Mouse (Mus musculus) macrophage (primary cell): Measurements from ENCODE around the gene Mt4. TPM values are rescaled to one million over a fixed set of nuclear protein-coding genes. Genes with fewer than 3 reads are reported as not detected.

Source experiments
- H3K27ac ChIP-seq: fragments of 350-480 bp; formaldehyde crosslinking; 2 replicates; pipeline ENCODE4 v1.9.0; 2021
- H3K36me3 ChIP-seq: fragments of 350-480 bp; formaldehyde crosslinking; 2 replicates; pipeline ENCODE4 v1.9.0; 2021; ENCODE audit errors: inconsistent target
- H3K4me3 ChIP-seq: fragments of 350-480 bp; formaldehyde crosslinking; 2 replicates; pipeline ENCODE4 v1.9.0; 2021; ENCODE audit errors: inconsistent target
- H3K79me2 ChIP-seq: fragments of 350-480 bp; formaldehyde crosslinking; 2 replicates; pipeline ENCODE4 v1.9.0; 2021; ENCODE audit errors: inconsistent target
- WGBS: methylation state at CpG from one replicate; pipeline ENCODE4 v1.1.7; 2026; ENCODE audit warnings: inconsistent platforms; ENCODE audit not compliant: missing documents; 5-methylcytosine and 5-hydroxymethylcytosine counted together
- polyA plus RNA-seq: library from polyadenylated mRNA; stranded (reverse); fragments of 250-400 nt; gene quantifications from 3 replicates; pipeline ENCODE4 v1.2.4, GENCODE M21; 2018; ENCODE audit warnings: inconsistent platforms

The Mt4 gene
- polyA plus RNA-seq, 1 experiment from 2014 or later, result not detected

DNA sequence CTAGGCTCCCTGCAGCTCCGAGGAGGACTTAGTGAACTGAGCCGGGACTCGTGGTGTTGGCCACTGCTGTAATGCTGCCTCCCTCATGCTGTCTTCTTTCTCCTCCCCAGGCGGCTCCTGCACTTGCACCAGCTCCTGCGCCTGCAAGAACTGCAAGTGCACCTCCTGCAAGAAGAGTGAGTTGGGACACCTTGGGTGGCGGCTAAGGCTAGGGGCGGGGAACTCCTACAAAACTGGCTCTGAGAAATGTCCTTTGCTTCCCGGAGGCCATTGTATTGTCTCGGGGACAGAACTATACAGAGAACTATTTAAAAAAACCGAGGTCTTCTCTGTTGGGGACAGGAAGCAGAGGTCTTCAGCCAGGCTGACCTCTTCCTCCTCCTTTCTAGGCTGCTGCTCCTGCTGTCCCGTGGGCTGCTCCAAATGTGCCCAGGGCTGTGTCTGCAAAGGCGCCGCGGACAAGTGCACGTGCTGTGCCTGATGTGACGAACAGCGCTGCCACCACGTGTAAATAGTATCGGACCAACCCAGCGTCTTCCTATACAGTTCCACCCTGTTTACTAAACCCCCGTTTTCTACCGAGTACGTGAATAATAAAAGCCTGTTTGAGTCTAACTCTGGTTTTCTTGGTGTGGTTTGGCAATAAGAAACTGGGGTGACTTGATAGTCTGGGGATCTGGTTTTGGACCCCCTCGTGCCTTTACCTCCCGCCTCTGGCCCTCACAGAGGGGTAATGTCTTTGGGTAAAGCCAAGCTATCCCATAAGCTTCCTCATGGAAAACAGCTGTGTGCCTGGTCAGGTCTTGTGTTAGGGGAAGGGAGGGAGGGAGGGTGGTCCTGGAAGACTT, 42.9 kb downstream of the Mt4 start:
- WGBS, result 5% methylated on average over 25 of the region's 25 CpGs
- Histone ChIP-seq H3K79me2 (peaks cover 13% of the 10 kb centered on the region), H3K36me3 (no peaks in the 10 kb centered on the region), H3K4me3 (peak overlapping the region; percentile 95), H3K27ac (peak overlapping the region; percentile 98)

GRCm38 (mm10) chr8:94180561-94180908, 43.5 kb downstream of the Mt4 start:
- Histone ChIP-seq H3K4me3 (peak overlapping the region; percentile 95), H3K36me3 (no peaks in the 10 kb centered on the region), H3K79me2 (peaks cover 13% of the 10 kb centered on the region), H3K27ac (peak overlapping the region; percentile 98)
- WGBS, result 90% methylated on average over 1 of the region's 1 CpGs

DNA sequence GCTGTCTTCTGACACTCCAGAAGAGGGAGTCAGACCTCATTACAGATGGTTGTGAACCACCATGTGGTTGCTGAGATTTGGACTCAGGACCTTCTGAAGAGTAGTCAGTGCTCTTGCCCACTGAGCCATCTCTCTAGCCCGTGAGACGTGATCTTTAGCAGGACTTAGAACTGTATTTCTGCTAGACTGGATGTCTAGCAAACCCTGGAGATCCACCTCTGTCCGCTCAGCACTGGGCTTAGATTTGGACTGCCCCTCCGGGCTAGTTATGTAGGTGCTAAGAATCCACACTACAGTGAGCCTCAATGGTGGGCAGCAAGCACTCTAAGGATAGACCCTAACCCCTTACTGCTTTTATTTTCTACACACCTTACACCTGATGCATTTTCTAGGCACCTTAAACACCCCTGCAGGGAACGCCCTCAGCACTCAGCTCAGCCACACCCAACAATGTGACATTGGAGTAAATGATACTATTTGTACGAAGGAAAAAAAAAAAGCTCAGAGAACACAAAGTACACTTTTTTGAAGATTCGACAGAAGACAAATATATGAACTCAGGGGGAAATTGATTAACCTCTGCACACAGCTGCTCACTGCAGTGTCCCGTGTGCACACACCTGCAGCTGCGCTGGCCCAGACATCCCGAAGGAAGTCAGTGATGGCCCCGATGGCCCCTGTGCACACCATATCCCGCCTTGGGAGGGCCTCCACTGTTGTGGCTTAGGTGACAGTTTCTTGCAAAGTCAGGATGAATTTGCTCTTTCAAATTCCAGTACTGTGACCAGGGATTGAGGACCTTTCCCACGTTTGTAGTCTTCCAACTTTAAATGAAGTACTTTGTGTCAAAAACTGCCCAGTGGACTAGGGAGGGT, 45.3 kb downstream of the Mt4 start:
- H3K27ac ChIP-seq, result peak overlapping the region; percentile 53
- peak overlapping the region; percentile 8; the same call in 1 of the 2 replicates for H3K4me3 ChIP-seq

GRCm38 (mm10) chr8:94183117-94183516, 46.1 kb downstream of the Mt4 start:
- peak overlapping the region; percentile 8; the same call in 1 of the 2 replicates for H3K4me3 ChIP-seq
- under 1% methylated on average over 16 of the region's 16 CpGs for whole genome bisulfite sequencing
- peak overlapping the region; percentile 53 for H3K27ac ChIP-seq
- H3K36me3 ChIP-seq, result no peaks in the 10 kb centered on the region
- peaks cover 13% of the 10 kb centered on the region for H3K79me2 ChIP-seq

More for the DNA sequence above, 45.3 kb downstream of the Mt4 start:
- H3K36me3 ChIP-seq, result no peaks in the 10 kb centered on the region
- H3K79me2 ChIP-seq, result peaks cover 13% of the 10 kb centered on the region
- 71% methylated on average over 13 of the region's 13 CpGs for WGBS

DNA sequence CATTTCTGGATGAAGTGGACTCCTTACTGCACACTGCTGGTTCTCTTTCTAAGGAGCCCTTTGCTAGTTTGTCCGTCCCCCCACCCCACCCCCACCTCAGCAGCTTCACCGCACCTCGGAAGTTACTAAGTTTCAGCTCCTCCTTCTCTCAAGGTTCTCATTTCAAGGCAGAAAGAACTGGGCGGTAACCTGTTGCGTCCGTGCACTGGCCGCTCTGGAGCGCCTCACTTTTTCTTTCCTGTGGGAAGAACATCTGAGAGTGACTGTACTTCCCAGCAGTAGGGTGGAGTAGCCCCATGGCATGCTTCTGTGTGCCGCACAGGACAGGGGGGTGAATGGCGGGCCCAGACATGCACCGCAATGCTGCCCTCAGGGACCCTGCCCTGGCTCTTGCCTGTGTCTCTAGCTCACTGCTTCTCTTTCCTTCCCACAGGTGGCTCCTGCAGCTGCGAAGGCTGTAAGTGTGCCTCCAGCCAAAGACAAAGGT, 47.4 kb downstream of the Mt4 start:
- Histone ChIP-seq H3K27ac (no peak overlapping the region), H3K79me2 (peaks cover 13% of the 10 kb centered on the region), H3K4me3 (no peak overlapping the region), H3K36me3 (no peaks in the 10 kb centered on the region)
- 61% methylated on average over 12 of the region's 12 CpGs for WGBS

- H3K79me2 ChIP-seq, result peaks cover 3% of the 10 kb centered on the region; the same call in 1 of the 2 replicates
- no peak overlapping the region for H3K27ac ChIP-seq
- no peaks in the 10 kb centered on the region for H3K36me3 ChIP-seq
- H3K4me3 ChIP-seq, result no peak overlapping the region
- 79% methylated on average over 6 of the region's 6 CpGs for WGBS
Observed at GRCm38 (mm10) chr8:94185791-94186190, 48.8 kb downstream of the Mt4 start.

- Histone ChIP-seq H3K4me3 (no peak overlapping the region), H3K36me3 (no peaks in the 10 kb centered on the region), H3K27ac (no peak overlapping the region), H3K79me2 (no peaks in the 10 kb centered on the region)
- 29% methylated on average over 14 of the region's 17 CpGs for WGBS
Observed at GRCm38 (mm10) chr8:94186542-94186941, 49.5 kb downstream of the Mt4 start.

DNA sequence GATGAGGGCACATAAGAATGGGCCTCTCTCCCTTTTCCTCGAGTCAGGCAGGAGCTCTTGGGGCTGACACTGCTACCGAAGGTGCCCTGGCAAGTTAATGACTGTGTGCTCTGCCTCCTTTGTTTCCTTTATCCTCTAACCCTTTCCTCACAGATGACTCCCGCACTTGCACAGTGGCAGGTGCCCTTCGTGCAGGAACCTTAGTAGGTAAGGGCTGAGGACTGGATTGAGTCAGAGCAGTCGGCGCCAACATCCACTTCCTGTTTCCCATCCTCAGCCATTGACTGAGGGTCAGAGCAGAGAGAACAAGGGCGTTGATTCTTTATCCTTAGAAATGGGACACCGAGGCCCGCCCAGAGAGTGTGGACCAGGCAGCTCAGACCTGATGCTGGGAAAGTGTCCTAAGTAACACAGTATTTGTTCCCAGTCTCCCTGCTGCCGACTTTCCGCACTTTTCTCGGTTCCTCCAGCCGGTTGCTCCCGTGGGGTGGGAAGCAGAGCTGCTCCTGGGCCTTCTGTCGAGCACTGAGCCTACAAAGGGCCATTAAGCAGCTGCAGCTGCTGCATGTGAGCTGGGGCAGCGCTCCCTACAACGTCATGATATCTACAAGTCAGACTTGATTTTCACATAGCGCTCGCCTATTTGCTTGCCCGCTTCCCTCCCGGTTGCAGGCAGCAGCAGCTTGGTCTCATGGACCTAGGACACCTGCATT, 50.4 kb downstream of the Mt4 start:
- 31% methylated on average over 19 of the region's 21 CpGs for WGBS
- Histone ChIP-seq H3K27ac (no peak overlapping the region), H3K4me3 (no peak overlapping the region), H3K36me3 (no peaks in the 10 kb centered on the region), H3K79me2 (no peaks in the 10 kb centered on the region)

Other genes starting within 250 kb of the Mt4 start
- gene Amfr, start 124.4 kb upstream of the Mt4 start, polyA plus RNA-seq, result 58.0 to 95.8 TPM (median 83.8 TPM) in 3 replicates
- 14.7 to 21.2 TPM (median 18.5 TPM) in 3 replicates for gene Nudt21, start 100.2 kb upstream of the Mt4 start, polyA plus RNA-seq
- gene Ogfod1, start 100.0 kb upstream of the Mt4 start, polyA plus RNA-seq, result 9.5 to 14.0 TPM (median 11.2 TPM) in 3 replicates
- 2.6 to 5.6 TPM (median 3.7 TPM) in 3 replicates for gene Bbs2, start 38.3 kb upstream of the Mt4 start, polyA plus RNA-seq
- gene Mt3, start 15.4 kb downstream of the Mt4 start, polyA plus RNA-seq, result not detected in 3 replicates
- gene Mt2, start 35.5 kb downstream of the Mt4 start, polyA plus RNA-seq, result 23.3 to 71.9 TPM (median 36.5 TPM) in 3 replicates
- gene Mt1, start 41.9 kb downstream of the Mt4 start, polyA plus RNA-seq, result 337 to 418 TPM (median 412 TPM) in 3 replicates
- 20.6 to 35.1 TPM (median 24.9 TPM) in 3 replicates for gene Nup93, start 77.4 kb downstream of the Mt4 start, polyA plus RNA-seq
- not detected in 3 replicates for gene Slc12a3, start 192.0 kb downstream of the Mt4 start, polyA plus RNA-seq
- gene Herpud1, start 249.2 kb downstream of the Mt4 start, polyA plus RNA-seq, result 10.5 to 51.9 TPM (median 22.0 TPM) in 3 replicates